Mouse (Mus musculus) inflammation-experienced regulatory T-cells, adult 6 months (primary cell): ENCODE data around the gene Fip1l1. TPM values are rescaled to one million over a fixed set of nuclear protein-coding genes. Genes with fewer than 3 reads are reported as not detected.

Experiments
- ATAC-seq: one replicate; pipeline ENCODE4 v1.8.0; 2017
- polyA plus RNA-seq, 3 experiments: library from polyadenylated mRNA; unstranded; fragments of 100-300 nt; shearing (Covaris generic); gene quantifications; one replicate each; pipeline ENCODE4 v1.2.1; 2017

The Fip1l1 gene
- polyA plus RNA-seq, 3 experiments from 2014 or later = 82.8 to 94.6 (median 84.7) TPM

- ATAC-seq = no peak
Measured at GRCm38 (mm10) chr5:74617816-74618572, 82.7 kb downstream of the Fip1l1 start.

GRCm38 (mm10) chr5:74618573-74619059 lies 83.4 kb downstream of the Fip1l1 start:
- no peak for ATAC-seq

- no peak for ATAC-seq
Measured at GRCm38 (mm10) chr5:74621691-74622470, 86.6 kb downstream of the Fip1l1 start.

- ATAC-seq = no peak
Measured at GRCm38 (mm10) chr5:74623316-74624000, 88.2 kb downstream of the Fip1l1 start.

- no peak for ATAC-seq
Measured at GRCm38 (mm10) chr5:74624385-74624784, 89.1 kb downstream of the Fip1l1 start.

- ATAC-seq = no peak
Measured at GRCm38 (mm10) chr5:74628001-74628400, 92.8 kb downstream of the Fip1l1 start.

GRCm38 (mm10) chr5:74632369-74633114 lies 97.3 kb downstream of the Fip1l1 start:
- no peak for ATAC-seq

GRCm38 (mm10) chr5:74633453-74633852 lies 98.2 kb downstream of the Fip1l1 start:
- no peak for ATAC-seq

GRCm38 (mm10) chr5:74634391-74634790 lies 99.1 kb downstream of the Fip1l1 start:
- no peak for ATAC-seq

GRCm38 (mm10) chr5:74639516-74639915 lies 104.3 kb downstream of the Fip1l1 start:
- no peak for ATAC-seq

GRCm38 (mm10) chr5:74640504-74640903 lies 105.3 kb downstream of the Fip1l1 start:
- no peak for ATAC-seq

- no peak for ATAC-seq
Measured at GRCm38 (mm10) chr5:74641000-74641399, 105.8 kb downstream of the Fip1l1 start.

- ATAC-seq = no peak
Measured at GRCm38 (mm10) chr5:74642291-74642690, 107.0 kb downstream of the Fip1l1 start.

GRCm38 (mm10) chr5:74647584-74647984 lies 112.3 kb downstream of the Fip1l1 start:
- ATAC-seq = no peak

GRCm38 (mm10) chr5:74648216-74648615 lies 113.0 kb downstream of the Fip1l1 start:
- no peak for ATAC-seq

Other genes starting within 250 kb of the Fip1l1 start
- 10 to 100 TPM; 15.8 to 17.1 (median 16.3) TPM for gene Scfd2, start 3.7 kb upstream of the Fip1l1 start, polyA plus RNA-seq
- under 1 TPM in 2 of 3 experiments, not detected in 1; 0.27 to 0.52 TPM for gene Lnx1, start 167.5 kb downstream of the Fip1l1 start, polyA plus RNA-seq